Comparison of ENCODE assay signal across 8 mouse cellular contexts in genomic region chr2:63701861-63702260, GRCm38 (mm10).
DNase-seq lines count a peak whose midpoint lies in the region; ATAC-seq and TF ChIP-seq lines count a peak whose summit lies in the region.

No protein-coding gene starts in this region.

- no peak overlapping the region for H3K9ac ChIP-seq in heart, adult 2 months (ENCODE audit: low read depth, low read length)
- H3K9ac ChIP-seq in hindbrain, postnatal 0 days (replicated peaks; ENCODE audit: low read length), result peak overlapping the region; percentile 35; the same call in 1 of the 2 replicates
- H3K9ac ChIP-seq in midbrain, embryonic 12.5 days (replicated peaks), result peak overlapping the region; percentile 48; the same call in 1 of the 2 replicates

- H3K79me2 ChIP-seq in heart, adult 2 months (replicated peaks; ENCODE audit: control insufficient read depth, insufficient read depth, low read length), result no peaks in the 10 kb centered on the region

- peak overlapping the region; percentile 33; the same call in 1 of the 2 replicates for H3K4me3 ChIP-seq in heart, adult 2 months
- H3K4me3 ChIP-seq in hindbrain, postnatal 0 days (ENCODE audit: low read length), result peak overlapping the region; percentile 36
- peak overlapping the region; percentile 38 for H3K4me3 ChIP-seq in midbrain, embryonic 12.5 days
- H3K4me3 ChIP-seq in thymus, adult 2 months (ENCODE audit: control insufficient read depth, insufficient read depth, low read length), result no peak overlapping the region

- no peaks in the 10 kb centered on the region for H3K4me1 ChIP-seq in heart, adult 2 months (ENCODE audit: control insufficient read depth, insufficient read depth, low read length)
- peaks cover 10% of the 10 kb centered on the region; the same call in 1 of the 2 replicates for H3K4me1 ChIP-seq in hindbrain, postnatal 0 days (ENCODE audit: insufficient read depth, low read length)
- peaks cover 21% of the 10 kb centered on the region for H3K4me1 ChIP-seq in midbrain, embryonic 12.5 days
- H3K4me1 ChIP-seq in thymus, adult 2 months (replicated peaks; ENCODE audit: control insufficient read depth, insufficient read depth, low read length), result no peaks in the 10 kb centered on the region

- ATAC-seq in hindbrain, postnatal 0 days, result no peak
- ATAC-seq in midbrain, embryonic 12.5 days (ENCODE audit: low FRiP score, low read depth), result peak; percentile 34; the same call in 1 of the 2 replicates

- intact Hi-C loops in heart, adult 2 months (cut with DNase I), result loop anchor here (10.0 kb wide), 2 partner anchors 403 to 753 kb away; no protein-coding TSS in a partner anchor

- no peaks in the 10 kb centered on the region for H3K27me3 ChIP-seq in heart, adult 2 months (ENCODE audit: control insufficient read depth, insufficient read depth, low read length)
- H3K27me3 ChIP-seq in hindbrain, postnatal 0 days (ENCODE audit: insufficient read depth, low read length), result no peaks in the 10 kb centered on the region
- H3K27me3 ChIP-seq in midbrain, embryonic 12.5 days, result no peaks in the 10 kb centered on the region
- no peaks in the 10 kb centered on the region for H3K27me3 ChIP-seq in thymus, adult 2 months (ENCODE audit: control insufficient read depth, insufficient read depth, low read length)

- no peak for TF ChIP-seq EP300 in heart, adult 2 months (IDR thresholded peaks at IDR 0.05; ENCODE audit: insufficient read depth, low read depth, low read length)

- H3K36me3 ChIP-seq in heart, adult 2 months (ENCODE audit: control insufficient read depth, insufficient read depth, low read length), result no peaks in the 10 kb centered on the region
- H3K36me3 ChIP-seq in hindbrain, postnatal 0 days (ENCODE audit: insufficient read depth, low read length), result no peaks in the 10 kb centered on the region
- no peaks in the 10 kb centered on the region for H3K36me3 ChIP-seq in midbrain, embryonic 12.5 days
- H3K36me3 ChIP-seq in thymus, adult 2 months (ENCODE audit: control insufficient read depth, insufficient read depth, low read length), result no peaks in the 10 kb centered on the region

- peak overlapping the region; percentile 63 for H3K4me2 ChIP-seq in hindbrain, postnatal 0 days (ENCODE audit: low read depth, low read length)
- H3K4me2 ChIP-seq in midbrain, embryonic 12.5 days (replicated peaks), result peak overlapping the region; percentile 62

- no peak for DNase-seq in heart, adult 2 months
- DNase-seq in heart, adult 8-10 months (ENCODE audit: low spot score), result no peak
- peak; percentile 49 for DNase-seq in embryo, embryonic 9.5 days (ENCODE audit: extremely low spot score)
- peak; percentile 3 for DNase-seq in hindbrain, postnatal 0 days (ENCODE audit: low spot score)
- DNase-seq in thymus, adult 2 months, result no peak
- no peak for DNase-seq in frontal cortex, adult 2 months (ENCODE audit: extremely low spot score in 1 of 2, low spot score in 1 of 2)
- no peak for DNase-seq in layer of hippocampus, postnatal 25 days (ENCODE audit: extremely low spot score in 1 of 2, low spot score in 1 of 2)

- no peak for TF ChIP-seq POLR2A in heart, adult 2 months (IDR thresholded peaks at IDR 0.05; ENCODE audit: insufficient read depth, low read depth, low read length)
- TF ChIP-seq POLR2A in thymus, adult 2 months (IDR thresholded peaks at IDR 0.05; ENCODE audit: control insufficient read depth, extremely low read depth, insufficient read depth, low read length, poor library complexity), result no peak

- no peak for TF ChIP-seq CTCF in heart, adult 2 months (IDR thresholded peaks at IDR 0.05)
- no peak for TF ChIP-seq CTCF in hindbrain, postnatal 0 days (IDR thresholded peaks at IDR 0.05; ENCODE audit: low read depth)
- TF ChIP-seq CTCF in thymus, adult 2 months (IDR thresholded peaks at IDR 0.05; ENCODE audit: borderline replicate concordance, control insufficient read depth, extremely low read depth, insufficient read depth, low read length, poor library complexity), result no peak

- 47% methylated on average over 13 of the region's 13 CpGs for WGBS in heart, adult 2 months
- WGBS in hindbrain, postnatal 0 days, result 25% methylated on average over 13 of the region's 13 CpGs
- WGBS in midbrain, embryonic 12.5 days, result 15% methylated on average over 13 of the region's 13 CpGs
- 53% methylated on average over 13 of the region's 13 CpGs for WGBS in thymus, adult 2 months

- H3K9me3 ChIP-seq in hindbrain, postnatal 0 days (ENCODE audit: low read length), result no peaks in the 10 kb centered on the region
- H3K9me3 ChIP-seq in midbrain, embryonic 12.5 days, result no peaks in the 10 kb centered on the region

- H3K27ac ChIP-seq in heart, adult 2 months, result no peak overlapping the region
- H3K27ac ChIP-seq in hindbrain, postnatal 0 days, result no peak overlapping the region
- peak overlapping the region; percentile 81 for H3K27ac ChIP-seq in midbrain, embryonic 12.5 days (replicated peaks)
- H3K27ac ChIP-seq in thymus, adult 2 months (ENCODE audit: control insufficient read depth, insufficient read depth, low read length), result no peak overlapping the region

Comparison
In these comparisons a context has a peak if more than half of its experiments do, and no peak if none do; other contexts are left out.
1. DNase-seq: peak in embryo, embryonic 9.5 days (single experiment) and hindbrain, postnatal 0 days (single experiment); none in heart, adult 2 months (0 of 2), heart, adult 8-10 months (single experiment), thymus, adult 2 months (single experiment), frontal cortex, adult 2 months (0 of 2) and layer of hippocampus, postnatal 25 days (0 of 2).